Mouse (Mus musculus): Measurements from ENCODE around the gene Scgb1b30. TPM values are rescaled to one million over a fixed set of nuclear protein-coding genes. Genes with fewer than 3 reads are reported as not detected.
"Not testable (repeated sequence)": the region's sequence is repeated elsewhere in the genome, so short reads cannot be mapped to it uniquely, and the experiment has no call there.

Gene Scgb1b30
- not detected in 2 replicates for polyA plus RNA-seq (2015; fragmentation: Nextera tagmentation; extraction: Ambion mirVana)

DNA sequence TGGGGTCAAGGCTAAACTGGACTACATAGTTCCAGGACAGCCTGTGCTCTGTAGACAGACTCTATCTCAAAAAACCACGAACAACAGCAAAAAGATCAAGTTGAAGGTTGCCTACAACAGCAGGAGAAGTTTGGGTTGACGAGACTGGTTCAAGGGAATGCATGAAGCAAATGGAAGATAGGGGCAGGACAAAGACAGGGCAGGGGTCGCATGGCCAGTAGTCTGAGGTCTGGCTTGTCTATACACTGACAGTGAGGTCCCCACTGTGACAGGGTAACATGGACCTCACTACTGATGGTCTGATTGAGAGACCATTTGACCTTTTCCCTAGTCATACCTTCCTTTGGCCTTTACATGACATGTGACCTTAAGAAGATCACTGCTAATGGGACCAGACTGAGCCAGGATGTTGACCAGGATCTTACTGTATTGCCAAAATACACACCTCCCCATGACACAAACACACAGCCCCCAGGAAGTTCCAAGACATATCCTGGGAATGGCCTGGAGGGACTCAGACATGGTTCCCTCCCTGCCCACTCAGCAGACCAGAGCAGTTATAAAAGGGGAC lies at the start of gene Scgb1b30:
TSS of gene Scgb1b30 (plus strand) at position 521 of the 571 bp plus-strand sequence.
- H3K4me1 ChIP-seq (ENCODE audit: insufficient read depth): no peaks in the 10 kb centered on the region
- TF ChIP-seq EP300 (IDR thresholded peaks at IDR 0.05; ENCODE audit: low read depth) (no peak), CTCF (IDR thresholded peaks at IDR 0.05; ENCODE audit: low read depth) (no peak)
- 61% methylated on average over 3 of the region's 3 CpGs for WGBS (ENCODE audit: insufficient replicate concordance)
- H3K27me3 ChIP-seq (ENCODE audit: insufficient read depth, low read length): no peaks in the 10 kb centered on the region
- DNase-seq (no peak), ATAC-seq (no peak)
- no peaks in the 10 kb centered on the region for H3K36me3 ChIP-seq (replicated peaks; ENCODE audit: insufficient read depth, low read length)
- H3K4me3 ChIP-seq (ENCODE audit: low read depth, low read length): no peak within 1 kb of the TSS
- H3K9ac ChIP-seq (replicated peaks): no peak within 1 kb of the TSS
- no peak within 1 kb of the TSS for H3K4me2 ChIP-seq (ENCODE audit: low read depth, low read length)
- H3K27ac ChIP-seq (ENCODE audit: low read depth): no peak within 1 kb of the TSS
- no peaks in the 10 kb centered on the region for H3K9me3 ChIP-seq (ENCODE audit: low read length)

DNA sequence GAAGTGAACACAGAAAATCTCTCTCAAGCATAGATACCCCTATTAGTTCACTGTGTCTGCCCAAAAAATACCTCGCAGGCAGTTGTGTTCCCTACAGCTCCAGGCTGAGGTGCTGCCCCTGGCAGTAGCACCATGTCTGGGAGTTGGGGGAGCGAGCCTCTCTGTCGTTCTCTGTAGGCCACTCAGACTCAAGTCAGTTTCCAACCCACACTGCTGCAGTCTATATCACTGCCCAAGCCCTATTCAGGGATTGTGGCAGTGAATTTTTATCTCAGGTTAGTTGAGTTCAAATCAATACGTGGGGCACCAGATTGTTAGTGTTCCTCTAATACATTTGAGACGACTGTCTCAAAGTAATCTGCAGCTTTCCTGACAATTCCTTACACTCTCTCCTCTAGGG lies 27.1 kb upstream of the Scgb1b30 start:
- not testable (repeated sequence) for H3K36me3 ChIP-seq (replicated peaks; ENCODE audit: insufficient read depth, low read length); H3K4me2 ChIP-seq (ENCODE audit: low read depth, low read length); DNase-seq; H3K9ac ChIP-seq (replicated peaks); H3K27me3 ChIP-seq (ENCODE audit: insufficient read depth, low read length); ATAC-seq; H3K27ac ChIP-seq (ENCODE audit: low read depth); H3K4me3 ChIP-seq (ENCODE audit: low read depth, low read length); H3K9me3 ChIP-seq (ENCODE audit: low read length); H3K4me1 ChIP-seq (ENCODE audit: insufficient read depth)
- 65% methylated on average over 5 of the region's 5 CpGs for WGBS (ENCODE audit: insufficient replicate concordance)

DNA sequence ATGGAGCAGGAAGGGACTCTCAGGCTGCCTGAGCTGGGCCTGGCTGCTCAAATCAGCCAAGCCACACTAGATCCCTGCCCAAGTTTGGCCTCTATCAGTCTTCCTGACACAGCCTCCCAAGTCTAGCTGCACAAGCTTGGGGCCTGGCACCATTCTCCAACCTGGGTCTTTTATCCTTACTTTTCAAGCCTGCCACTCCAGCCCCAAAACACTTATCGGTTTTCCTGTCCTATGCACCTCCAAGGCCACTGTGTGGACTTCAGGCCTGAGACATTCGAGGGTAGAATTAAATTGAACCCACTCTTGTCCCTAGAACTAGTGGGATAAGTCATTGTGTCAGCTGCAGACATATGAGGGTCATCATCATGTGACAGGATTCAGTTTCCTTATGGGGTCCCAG lies 4.8 kb downstream of the Scgb1b30 start:
- peak; percentile 2 for DNase-seq
- no peak overlapping the region for H3K4me3 ChIP-seq (ENCODE audit: low read depth, low read length)
- H3K27ac ChIP-seq (ENCODE audit: low read depth): no peak overlapping the region
- no peaks in the 10 kb centered on the region for H3K4me1 ChIP-seq (ENCODE audit: insufficient read depth)
- no peaks in the 10 kb centered on the region for H3K36me3 ChIP-seq (replicated peaks; ENCODE audit: insufficient read depth, low read length)
- no peaks in the 10 kb centered on the region for H3K27me3 ChIP-seq (ENCODE audit: insufficient read depth, low read length)
- H3K4me2 ChIP-seq (ENCODE audit: low read depth, low read length): no peak overlapping the region
- H3K9ac ChIP-seq (replicated peaks): no peak overlapping the region
- ATAC-seq: no peak
- WGBS (ENCODE audit: insufficient replicate concordance): 63% methylated on average over 2 of the region's 2 CpGs
- no peak for TF ChIP-seq CTCF (IDR thresholded peaks at IDR 0.05; ENCODE audit: low read depth)
- no peak for TF ChIP-seq EP300 (IDR thresholded peaks at IDR 0.05; ENCODE audit: low read depth)
- no peaks in the 10 kb centered on the region for H3K9me3 ChIP-seq (ENCODE audit: low read length)

DNA sequence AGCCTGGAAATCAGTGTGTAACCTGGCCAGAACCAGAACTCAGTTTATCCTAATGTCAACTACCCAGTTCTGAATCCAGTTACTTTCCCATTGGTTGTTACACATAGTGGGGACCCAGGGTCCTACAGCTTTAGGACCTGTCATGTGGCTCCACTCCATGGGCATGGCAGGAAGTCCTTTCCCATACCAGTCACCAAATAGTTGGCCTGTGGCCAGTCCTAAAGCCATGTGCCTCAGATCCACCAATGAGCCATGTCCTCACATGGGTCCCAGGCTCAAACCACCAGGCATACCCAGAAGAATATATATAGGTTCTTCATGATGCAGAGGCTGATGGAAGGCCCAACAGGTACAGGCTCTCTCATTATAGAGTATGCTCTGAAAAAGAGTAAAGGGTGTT lies 6.0 kb downstream of the Scgb1b30 start:
- no peak overlapping the region for H3K4me3 ChIP-seq (ENCODE audit: low read depth, low read length)
- DNase-seq: no peak
- ATAC-seq: no peak
- H3K36me3 ChIP-seq (replicated peaks; ENCODE audit: insufficient read depth, low read length): no peaks in the 10 kb centered on the region
- H3K4me1 ChIP-seq (ENCODE audit: insufficient read depth): no peaks in the 10 kb centered on the region
- no peaks in the 10 kb centered on the region for H3K27me3 ChIP-seq (ENCODE audit: insufficient read depth, low read length)
- TF ChIP-seq EP300 (IDR thresholded peaks at IDR 0.05; ENCODE audit: low read depth) (no peak), CTCF (IDR thresholded peaks at IDR 0.05; ENCODE audit: low read depth) (no peak)
- H3K9ac ChIP-seq (replicated peaks): no peak overlapping the region
- H3K9me3 ChIP-seq (ENCODE audit: low read length): no peaks in the 10 kb centered on the region
- no peak overlapping the region for H3K27ac ChIP-seq (ENCODE audit: low read depth)
- no peak overlapping the region for H3K4me2 ChIP-seq (ENCODE audit: low read depth, low read length)

DNA sequence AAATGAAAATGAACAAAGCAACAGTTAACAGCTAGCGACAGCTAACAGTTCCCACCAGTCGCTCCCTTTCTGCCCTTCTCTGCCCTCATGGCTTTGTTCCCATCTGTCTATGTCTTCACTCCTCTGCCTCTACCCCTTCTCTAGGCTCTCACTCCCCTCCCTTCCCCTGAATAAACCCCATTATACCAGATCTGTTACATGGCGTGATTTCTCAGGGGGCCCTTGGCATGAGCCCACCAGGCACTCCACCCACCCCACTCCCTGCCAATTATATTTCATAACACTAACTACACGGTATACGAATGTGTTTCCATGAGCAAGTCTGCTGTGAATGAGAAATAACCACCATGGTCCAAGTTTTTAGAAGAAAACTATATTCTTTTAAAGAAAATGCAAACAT lies 14.0 kb downstream of the Scgb1b30 start:
- no peak overlapping the region for H3K4me3 ChIP-seq (ENCODE audit: low read depth, low read length)
- H3K4me1 ChIP-seq (ENCODE audit: insufficient read depth): no peaks in the 10 kb centered on the region
- ATAC-seq (no peak), DNase-seq (no peak)
- H3K36me3 ChIP-seq (replicated peaks; ENCODE audit: insufficient read depth, low read length): no peaks in the 10 kb centered on the region
- H3K9ac ChIP-seq (replicated peaks): no peak overlapping the region
- TF ChIP-seq EP300 (IDR thresholded peaks at IDR 0.05; ENCODE audit: low read depth): no peak
- TF ChIP-seq CTCF (IDR thresholded peaks at IDR 0.05; ENCODE audit: low read depth): no peak
- H3K27ac ChIP-seq (ENCODE audit: low read depth): no peak overlapping the region
- H3K4me2 ChIP-seq (ENCODE audit: low read depth, low read length): no peak overlapping the region
- H3K27me3 ChIP-seq (ENCODE audit: insufficient read depth, low read length): no peaks in the 10 kb centered on the region
- whole genome bisulfite sequencing (ENCODE audit: insufficient replicate concordance): 82% methylated on average over 5 of the region's 5 CpGs
- H3K9me3 ChIP-seq (ENCODE audit: low read length): no peaks in the 10 kb centered on the region; the same call in 1 of the 2 replicates

DNA sequence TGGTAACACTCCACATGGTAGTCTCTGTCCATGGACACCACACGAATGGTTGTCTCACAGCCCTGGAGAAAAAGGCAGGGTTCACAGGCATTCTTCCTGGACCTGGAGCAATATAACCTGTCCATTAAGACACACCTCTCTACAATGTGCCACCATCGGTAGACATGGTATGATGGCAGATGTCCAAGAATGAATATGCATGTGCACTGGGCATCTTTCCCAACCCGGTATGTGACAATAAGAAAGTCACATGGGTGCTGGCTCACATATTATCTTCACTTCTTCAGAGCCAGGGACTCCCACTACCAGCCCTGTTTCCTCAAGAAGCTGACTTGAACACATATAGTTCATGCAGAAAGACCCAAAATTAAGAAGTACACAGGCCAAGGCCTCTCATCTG lies 21.4 kb downstream of the Scgb1b30 start:
- no peak for ATAC-seq
- Histone ChIP-seq H3K27me3 (ENCODE audit: insufficient read depth, low read length) (no peaks in the 10 kb centered on the region), H3K9ac (replicated peaks) (no peak overlapping the region), H3K4me2 (ENCODE audit: low read depth, low read length) (no peak overlapping the region), H3K9me3 (ENCODE audit: low read length) (no peaks in the 10 kb centered on the region; the same call in 1 of the 2 replicates), H3K4me1 (ENCODE audit: insufficient read depth) (no peaks in the 10 kb centered on the region), H3K36me3 (replicated peaks; ENCODE audit: insufficient read depth, low read length) (no peaks in the 10 kb centered on the region), H3K4me3 (ENCODE audit: low read depth, low read length) (no peak overlapping the region), H3K27ac (ENCODE audit: low read depth) (no peak overlapping the region)
- TF ChIP-seq CTCF (IDR thresholded peaks at IDR 0.05; ENCODE audit: low read depth) (no peak), EP300 (IDR thresholded peaks at IDR 0.05; ENCODE audit: low read depth) (no peak)
- WGBS (ENCODE audit: insufficient replicate concordance): 82% methylated on average over 3 of the region's 3 CpGs
- no peak for DNase-seq

DNA sequence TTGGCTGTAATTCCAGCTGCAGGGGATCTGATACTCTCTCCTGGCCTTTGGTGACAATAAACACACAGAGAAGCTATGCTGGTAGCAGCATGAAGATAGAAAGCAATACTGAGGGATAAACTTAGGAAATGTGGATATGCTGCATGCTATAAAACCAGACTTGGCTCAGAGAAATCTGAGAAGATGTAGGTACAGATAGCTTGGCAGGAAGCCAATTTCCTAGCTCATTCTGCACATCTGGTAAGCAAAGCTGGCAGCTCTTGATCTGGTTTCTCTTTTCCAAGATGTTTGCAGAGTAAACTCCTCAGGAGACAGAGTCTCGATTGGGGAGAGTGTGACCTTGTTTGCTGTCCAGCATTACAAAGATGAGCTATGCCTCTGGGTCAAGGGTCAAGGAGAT lies 25.4 kb downstream of the Scgb1b30 start:
- not testable (repeated sequence) for DNase-seq; H3K9ac ChIP-seq (replicated peaks); H3K4me3 ChIP-seq (ENCODE audit: low read depth, low read length); H3K36me3 ChIP-seq (replicated peaks; ENCODE audit: insufficient read depth, low read length); H3K4me1 ChIP-seq (ENCODE audit: insufficient read depth); H3K27ac ChIP-seq (ENCODE audit: low read depth); H3K27me3 ChIP-seq (ENCODE audit: insufficient read depth, low read length); H3K9me3 ChIP-seq (ENCODE audit: low read length); ATAC-seq; H3K4me2 ChIP-seq (ENCODE audit: low read depth, low read length)
- WGBS (ENCODE audit: insufficient replicate concordance): 29% methylated on average over 1 of the region's 1 CpGs
